Mouse (Mus musculus) duodenum, adult 2 months (tissue): ENCODE measurements around the gene Cyp4f40. TPM values are rescaled to one million over a fixed set of nuclear protein-coding genes. Genes with fewer than 3 reads are reported as not detected.

Experiments used
- polyA plus RNA-seq: library from polyadenylated mRNA; depleted of rRNA; stranded (reverse); fragments of >200 nt; gene quantifications from 2 replicates; pipeline ENCODE4 v1.2.3, GENCODE M21; 2012; ENCODE audit warnings: low replicate concordance; rRNA removed

Gene Cyp4f40
- polyA plus RNA-seq: 41.4 and 77.4 TPM in 2 replicates

GRCm38 (mm10) chr17:32658712-32659111 lies at the start of gene Cyp4f40:
Gene Cyp4f40, plus strand, starts transcription at chr17:32658900.

DNA sequence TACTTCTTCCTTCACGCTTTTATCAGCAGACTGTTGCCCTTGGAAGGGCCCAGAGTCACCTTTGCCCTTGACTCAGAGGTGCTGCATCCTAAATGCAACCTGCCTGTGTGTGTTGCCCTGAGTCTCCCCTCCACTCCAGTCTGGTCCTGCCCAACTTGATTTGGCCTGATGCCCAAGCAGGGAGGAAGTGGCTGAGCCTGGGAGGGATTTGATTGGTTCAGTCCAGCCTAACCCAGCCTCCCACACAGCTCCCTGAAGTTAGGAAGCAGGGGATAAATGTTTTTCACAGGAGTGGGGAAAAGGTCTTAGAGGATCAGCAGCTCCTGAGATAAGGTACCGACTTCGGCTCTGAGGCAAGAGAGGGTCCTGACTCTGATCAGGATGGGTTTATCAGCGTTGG lies 37.7 kb upstream of the Cyp4f40 start, which contains the start of gene Cyp4f37:
Gene Cyp4f37 (plus strand): TSS at position 292 of the 400 bp plus-strand sequence.

DNA sequence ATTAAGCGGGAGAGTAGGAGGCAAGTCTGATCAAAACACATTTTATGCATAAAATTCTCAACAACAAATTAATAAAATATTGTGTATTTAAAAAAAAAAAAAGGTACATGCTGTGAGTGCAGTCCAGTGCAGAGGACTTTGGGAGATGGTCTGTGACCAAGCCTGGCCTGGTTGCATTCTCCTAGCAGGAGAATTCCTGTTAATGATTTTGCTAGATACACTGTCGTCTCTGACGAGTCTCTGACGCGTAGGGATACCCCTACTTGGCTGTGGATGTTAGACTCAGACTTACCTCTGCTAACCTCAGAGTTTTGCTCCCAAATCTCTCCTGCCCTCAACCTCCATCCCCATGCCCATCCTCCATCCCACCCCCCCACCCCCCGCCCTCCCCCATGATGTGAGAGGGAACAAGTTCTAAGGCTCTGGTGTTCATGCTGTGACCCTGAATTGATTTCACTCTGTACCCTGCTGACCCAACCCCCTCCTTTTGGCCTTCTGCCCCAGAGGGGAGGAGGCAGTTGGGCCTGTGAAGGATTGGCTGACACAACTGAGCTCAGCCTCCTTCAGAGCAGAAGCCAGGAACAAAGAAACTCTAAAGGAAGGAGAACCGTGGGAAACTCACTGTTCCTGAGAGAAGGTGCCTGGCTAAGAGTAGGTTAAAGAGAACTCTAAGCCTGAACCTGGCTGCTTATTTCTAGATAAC lies 26.5 kb downstream of the Cyp4f40 start, which contains the start of gene Cyp4f15:
Gene Cyp4f15 (plus strand): TSS at position 580 of the 703 bp plus-strand sequence.

Other genes with a start within 250 kb of the Cyp4f40 start
- 1.9 and 5.4 TPM in 2 replicates for gene Pglyrp2, start 234.7 kb upstream of the Cyp4f40 start, polyA plus RNA-seq
- gene Cyp4f39, start 206.2 kb upstream of the Cyp4f40 start, polyA plus RNA-seq: 0.33 and 1.0 TPM in 2 replicates
- gene Cyp4f17, start 152.8 kb upstream of the Cyp4f40 start, polyA plus RNA-seq: 1.9 and 3.7 TPM in 2 replicates
- 163 and 174 TPM in 2 replicates for gene Cyp4f16, start 122.3 kb upstream of the Cyp4f40 start, polyA plus RNA-seq
- gene Cyp4f37, start 37.6 kb upstream of the Cyp4f40 start, polyA plus RNA-seq: not detected in 2 replicates
- gene Cyp4f15, start 26.7 kb downstream of the Cyp4f40 start, polyA plus RNA-seq: 1.3 and 6.5 TPM in 2 replicates
- 2.3 and 2.8 TPM in 2 replicates for gene Zfp871, start 129.4 kb downstream of the Cyp4f40 start, polyA plus RNA-seq
- gene Zfp811, start 151.0 kb downstream of the Cyp4f40 start, polyA plus RNA-seq: not detected in 2 replicates
- 0.75 and 1.4 TPM in 2 replicates for gene Zfp799, start 171.4 kb downstream of the Cyp4f40 start, polyA plus RNA-seq
- 0.14 and 0.19 TPM in 2 replicates for gene Zfp870, start 232.7 kb downstream of the Cyp4f40 start, polyA plus RNA-seq